Mouse (Mus musculus): ENCODE data around the gene Zmynd19. TPM values are rescaled to one million over a fixed set of nuclear protein-coding genes. Genes with fewer than 3 reads are reported as not detected.
A peak's percentile ranks its signal among the peaks of the same experiment; 100 is the strongest.
"Not testable (repeated sequence)": the region's sequence is repeated elsewhere in the genome, so short reads cannot be mapped to it uniquely, and the experiment has no call there.

Zmynd19 gene
- polyA plus RNA-seq, 1 experiment from 2014 or later: 17.7 TPM

DNA sequence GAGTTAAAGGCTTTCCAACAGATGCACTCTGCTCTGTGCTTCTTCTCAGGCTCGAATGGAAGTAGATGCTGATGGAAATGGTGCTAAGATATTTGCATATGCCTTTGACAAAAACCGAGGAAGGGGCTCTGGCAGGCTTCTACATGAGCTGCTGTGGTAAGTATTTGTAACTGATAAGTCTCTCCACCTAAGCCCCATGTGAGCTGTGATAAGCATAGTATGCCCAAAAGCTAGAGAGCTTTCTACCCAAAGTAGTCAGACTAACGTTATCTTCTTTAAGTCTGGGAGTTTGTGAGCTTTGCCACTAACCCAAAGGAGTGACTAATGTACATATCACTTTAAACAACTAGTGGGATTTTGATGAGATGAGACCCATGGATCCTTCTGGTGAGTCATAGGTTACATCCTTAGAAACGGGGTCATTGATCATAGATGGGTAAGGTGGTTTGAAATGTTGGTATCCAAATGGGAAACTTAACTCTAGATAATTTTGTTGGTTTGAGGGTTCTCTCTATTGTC, 3.0 kb downstream of the Zmynd19 start:
- no peaks in the 10 kb centered on the region for H3K27me3 ChIP-seq
- no peak for ATAC-seq (ENCODE audit: low FRiP score)
- 88% methylated on average over 4 of the region's 4 CpGs for WGBS
- H3K27ac ChIP-seq: no peak overlapping the region
- H3K4me1 ChIP-seq (replicated peaks): peaks cover 19% of the 10 kb centered on the region
- H3K4me2 ChIP-seq: no peak overlapping the region
- no peak overlapping the region for H3K4me3 ChIP-seq
- peaks cover 60% of the 10 kb centered on the region for H3K36me3 ChIP-seq
- H3K9ac ChIP-seq: no peak overlapping the region
- H3K9me3 ChIP-seq: no peaks in the 10 kb centered on the region

DNA sequence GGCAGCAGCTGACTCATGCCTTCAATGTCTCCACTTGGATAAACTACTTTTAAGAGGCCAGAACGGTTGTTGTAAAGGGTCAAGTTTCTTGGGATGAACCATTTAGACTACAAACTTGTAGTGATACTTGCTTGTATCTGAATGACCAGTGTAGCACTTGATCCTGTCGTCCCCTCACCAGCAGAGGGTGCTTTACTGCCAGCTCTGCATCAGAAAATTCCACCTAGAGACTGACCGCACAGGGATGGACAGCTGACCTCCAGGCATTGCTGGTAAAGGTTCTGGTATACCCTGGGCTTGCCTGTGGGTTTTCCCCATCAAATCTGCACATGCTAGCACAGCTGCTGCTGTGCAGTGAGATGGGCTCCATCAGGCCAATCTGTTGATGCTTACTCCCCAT, 11.3 kb downstream of the Zmynd19 start:
- Histone ChIP-seq H3K4me3 (no peak overlapping the region), H3K36me3 (peaks cover 61% of the 10 kb centered on the region), H3K4me1 (replicated peaks) (peaks cover 13% of the 10 kb centered on the region), H3K4me2 (no peak overlapping the region), H3K27ac (no peak overlapping the region), H3K9ac (no peak overlapping the region), H3K9me3 (no peaks in the 10 kb centered on the region), H3K27me3 (no peaks in the 10 kb centered on the region)
- ATAC-seq (ENCODE audit: low FRiP score): no peak
- 34% methylated on average over 3 of the region's 3 CpGs for WGBS

- under 1% methylated on average over 28 of the region's 28 CpGs for WGBS
- H3K36me3 ChIP-seq: peaks cover 57% of the 10 kb centered on the region
- peak within 1 kb of the TSS; percentile 59; the same call in 1 of the 2 replicates for H3K27ac ChIP-seq
These were observed 12.9 kb downstream of the Zmynd19 start, which contains the start of gene Dph7 for GRCm38 (mm10) chr2:24962304-24963000. Gene Dph7 (plus strand): TSS chr2:24962400.

DNA sequence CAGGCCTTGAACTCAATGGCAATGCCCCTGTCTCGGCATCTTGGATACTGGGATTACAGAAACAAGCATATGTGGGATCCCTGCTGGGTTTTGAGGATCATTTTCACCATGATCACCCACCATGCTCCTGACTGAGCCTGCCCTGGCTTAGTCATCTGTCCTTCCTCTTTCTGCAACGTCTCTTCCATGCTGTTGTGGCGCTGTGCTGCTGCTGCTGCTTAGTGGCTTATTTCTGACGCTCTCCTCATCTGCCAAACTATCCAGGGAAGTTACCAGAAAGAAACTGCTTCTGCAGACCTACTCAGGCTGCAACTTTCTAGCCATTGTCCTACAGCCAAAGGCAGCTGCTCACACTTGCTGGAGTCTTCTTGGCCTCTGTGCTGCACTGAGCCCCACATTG, 20.8 kb downstream of the Zmynd19 start:
- Histone ChIP-seq H3K9me3 (no peaks in the 10 kb centered on the region), H3K4me1 (replicated peaks) (peaks cover 15% of the 10 kb centered on the region), H3K4me2 (no peak overlapping the region), H3K27ac (no peak overlapping the region), H3K27me3 (no peaks in the 10 kb centered on the region), H3K4me3 (no peak overlapping the region), H3K9ac (no peak overlapping the region), H3K36me3 (peaks cover 69% of the 10 kb centered on the region)
- ATAC-seq (ENCODE audit: low FRiP score): no peak
- 85% methylated on average over 4 of the region's 4 CpGs for WGBS

More at GRCm38 (mm10) chr2:24962304-24963000, 12.9 kb downstream of the Zmynd19 start, which contains the start of gene Dph7:
- peak; percentile 92 for ATAC-seq (ENCODE audit: low FRiP score)
- Histone ChIP-seq H3K4me1 (replicated peaks) (peaks cover 13% of the 10 kb centered on the region), H3K4me3 (peak within 1 kb of the TSS; percentile 91), H3K9ac (peak within 1 kb of the TSS; percentile 88), H3K9me3 (no peaks in the 10 kb centered on the region), H3K4me2 (peak within 1 kb of the TSS; percentile 79), H3K27me3 (no peaks in the 10 kb centered on the region)

- peaks cover 25% of the 10 kb centered on the region for H3K4me1 ChIP-seq (replicated peaks)
- H3K36me3 ChIP-seq: peaks cover 38% of the 10 kb centered on the region
- H3K27me3 ChIP-seq; H3K9me3 ChIP-seq; ATAC-seq (ENCODE audit: low FRiP score): not testable (repeated sequence)
- H3K4me2 ChIP-seq: peak overlapping the region; percentile 94
- peak overlapping the region; percentile 94 for H3K27ac ChIP-seq
- H3K9ac ChIP-seq: peak overlapping the region; percentile 89
- WGBS: under 1% methylated on average over 17 of the region's 17 CpGs
- peak overlapping the region; percentile 83 for H3K4me3 ChIP-seq
These were observed 24.9 kb downstream of the Zmynd19 start for GRCm38 (mm10) chr2:24974452-24974851.

GRCm38 (mm10) chr2:24974906-24975703, 25.5 kb downstream of the Zmynd19 start, which contains the start of gene Mrpl41:
Gene Mrpl41 (minus strand): TSS chr2:24975098.
- H3K4me2 ChIP-seq: peak within 1 kb of the TSS; percentile 94
- no peaks in the 10 kb centered on the region for H3K9me3 ChIP-seq
- no peaks in the 10 kb centered on the region for H3K27me3 ChIP-seq
- peak within 1 kb of the TSS; percentile 94 for H3K27ac ChIP-seq
- under 1% methylated on average over 64 of the region's 64 CpGs for WGBS
- peak within 1 kb of the TSS; percentile 83 for H3K4me3 ChIP-seq
- H3K4me1 ChIP-seq (replicated peaks): peaks cover 25% of the 10 kb centered on the region
- peaks cover 31% of the 10 kb centered on the region for H3K36me3 ChIP-seq
- H3K9ac ChIP-seq: peak within 1 kb of the TSS; percentile 89
- ATAC-seq (ENCODE audit: low FRiP score): peak; percentile 100

DNA sequence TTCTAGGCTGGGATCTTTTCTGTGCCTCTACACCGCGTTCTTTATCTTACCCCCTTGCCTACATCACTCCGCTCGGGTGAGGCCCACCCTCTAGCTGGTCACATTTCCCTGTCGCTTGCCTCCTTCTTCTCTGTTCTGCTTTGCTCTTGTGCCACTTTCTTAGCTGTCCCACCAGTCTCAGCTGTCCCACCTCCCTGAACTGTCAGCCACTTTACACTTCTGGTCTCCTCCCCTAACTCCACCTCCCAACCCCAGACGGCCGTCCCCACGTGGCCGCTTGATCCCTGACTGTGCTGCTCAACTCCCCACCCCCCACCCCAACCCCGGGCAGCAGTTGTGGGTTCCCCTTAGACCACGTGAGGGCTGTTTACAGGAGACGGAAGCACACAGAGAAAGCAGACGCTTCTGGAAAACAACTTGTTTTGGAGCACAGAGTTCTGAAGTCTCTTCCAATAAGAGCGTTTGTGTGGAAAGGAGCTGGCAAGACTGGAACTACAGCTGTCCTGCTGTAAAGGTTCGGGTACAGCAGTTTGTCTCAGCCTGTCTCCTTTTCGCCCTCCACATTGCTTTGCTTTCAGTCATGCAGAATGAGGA, 26.2 kb downstream of the Zmynd19 start, which contains the start of gene Pnpla7:
Gene Pnpla7 (plus strand): TSS at position 330 of the 594 bp plus-strand sequence.
- Histone ChIP-seq H3K27me3 (no peaks in the 10 kb centered on the region), H3K4me3 (peak within 1 kb of the TSS; percentile 83), H3K9ac (peak within 1 kb of the TSS; percentile 89), H3K9me3 (no peaks in the 10 kb centered on the region), H3K4me1 (replicated peaks) (peaks cover 25% of the 10 kb centered on the region), H3K36me3 (peaks cover 24% of the 10 kb centered on the region), H3K4me2 (peak within 1 kb of the TSS; percentile 94), H3K27ac (peak within 1 kb of the TSS; percentile 94)
- WGBS: 1% methylated on average over 16 of the region's 16 CpGs
- peak; percentile 8 for ATAC-seq (ENCODE audit: low FRiP score)

DNA sequence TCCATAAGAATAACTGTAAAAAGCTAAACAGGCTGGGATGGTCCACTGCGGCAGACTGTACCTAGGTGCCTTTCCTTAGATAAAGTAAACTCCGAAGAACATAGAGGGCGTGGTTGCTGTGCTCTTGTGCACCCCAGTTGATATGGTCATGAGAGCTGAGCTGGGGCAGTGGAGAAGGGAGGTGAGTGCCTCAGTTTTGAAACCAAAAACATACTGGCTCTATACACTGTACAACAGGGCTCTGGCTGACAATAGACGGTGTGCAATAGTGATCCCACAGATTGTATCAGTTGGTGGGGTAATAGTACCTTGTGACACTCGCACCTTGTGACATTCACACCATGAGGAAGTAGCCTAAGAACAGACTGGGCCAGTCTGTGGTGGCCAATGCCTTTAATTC, 27.4 kb downstream of the Zmynd19 start:
- Histone ChIP-seq H3K9ac (no peak overlapping the region), H3K4me2 (no peak overlapping the region), H3K4me1 (replicated peaks) (peaks cover 25% of the 10 kb centered on the region), H3K27me3 (no peaks in the 10 kb centered on the region), H3K9me3 (no peaks in the 10 kb centered on the region), H3K27ac (no peak overlapping the region), H3K4me3 (no peak overlapping the region), H3K36me3 (peaks cover 13% of the 10 kb centered on the region)
- ATAC-seq (ENCODE audit: low FRiP score): no peak
- WGBS: 93% methylated on average over 5 of the region's 5 CpGs

GRCm38 (mm10) chr2:24987762-24988161, 38.2 kb downstream of the Zmynd19 start:
- 62% methylated on average over 2 of the region's 2 CpGs for WGBS

DNA sequence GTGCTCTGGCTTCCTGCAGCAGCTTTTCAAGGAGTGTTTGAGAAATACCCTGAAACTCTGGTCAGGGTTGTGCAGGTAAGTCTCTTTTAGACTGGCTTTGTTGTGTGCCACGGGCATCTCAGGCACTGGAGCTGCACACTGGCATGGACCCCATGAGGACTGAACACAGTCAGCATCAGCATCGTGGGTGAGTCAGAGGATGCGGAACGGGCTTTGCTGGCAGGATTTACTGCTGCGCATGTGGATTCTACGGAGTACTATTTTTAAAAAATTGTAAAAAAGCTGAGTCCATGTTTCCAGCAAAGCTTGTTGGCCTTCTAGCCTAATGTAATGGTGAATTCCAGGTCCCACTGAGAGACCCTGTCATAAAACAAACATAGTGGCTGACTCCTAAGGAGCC, 45.7 kb downstream of the Zmynd19 start:
- no peaks in the 10 kb centered on the region for H3K27me3 ChIP-seq
- H3K4me2 ChIP-seq: no peak overlapping the region
- no peak overlapping the region for H3K4me3 ChIP-seq
- H3K4me1 ChIP-seq (replicated peaks): no peaks in the 10 kb centered on the region
- H3K27ac ChIP-seq: no peak overlapping the region
- 92% methylated on average over 6 of the region's 6 CpGs for WGBS
- no peaks in the 10 kb centered on the region for H3K36me3 ChIP-seq
- H3K9me3 ChIP-seq: no peaks in the 10 kb centered on the region
- no peak overlapping the region for H3K9ac ChIP-seq
- ATAC-seq (ENCODE audit: low FRiP score): no peak

More at GRCm38 (mm10) chr2:24987762-24988161, 38.2 kb downstream of the Zmynd19 start:
- Histone ChIP-seq H3K4me1 (replicated peaks) (no peaks in the 10 kb centered on the region), H3K27ac (no peak overlapping the region), H3K4me3 (no peak overlapping the region), H3K4me2 (no peak overlapping the region), H3K9me3 (no peaks in the 10 kb centered on the region), H3K27me3 (no peaks in the 10 kb centered on the region), H3K9ac (no peak overlapping the region), H3K36me3 (no peaks in the 10 kb centered on the region)
- no peak for ATAC-seq (ENCODE audit: low FRiP score)

DNA sequence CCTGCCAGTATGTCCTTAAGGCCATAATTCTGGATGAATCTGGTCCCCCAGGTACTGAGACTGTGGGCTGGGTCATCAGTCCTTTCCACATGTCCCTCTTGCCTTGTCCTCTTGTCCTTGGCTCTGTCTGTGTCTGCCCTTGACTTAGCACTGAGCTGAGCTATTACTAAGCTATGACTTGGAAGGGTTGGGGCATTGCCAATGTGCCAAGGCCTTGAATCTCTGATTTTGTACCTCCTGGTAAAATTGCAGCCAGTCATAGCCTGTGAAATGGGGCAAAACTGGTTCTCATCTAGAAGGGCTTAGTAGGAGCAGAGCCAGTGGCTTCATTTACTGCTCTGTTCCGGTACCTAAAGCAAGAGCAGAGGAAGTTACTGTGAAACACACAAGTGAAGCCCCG, 46.9 kb downstream of the Zmynd19 start:
- Histone ChIP-seq H3K4me1 (replicated peaks) (no peaks in the 10 kb centered on the region), H3K4me3 (no peak overlapping the region), H3K27ac (no peak overlapping the region), H3K36me3 (no peaks in the 10 kb centered on the region), H3K4me2 (no peak overlapping the region), H3K9me3 (no peaks in the 10 kb centered on the region), H3K27me3 (no peaks in the 10 kb centered on the region), H3K9ac (no peak overlapping the region)
- 97% methylated on average over 2 of the region's 2 CpGs for WGBS
- no peak for ATAC-seq (ENCODE audit: low FRiP score)
